Mouse (Mus musculus) liver, embryonic 11.5 days (tissue): Measurements from ENCODE around the gene Rab3il1. TPM values are rescaled to one million over a fixed set of nuclear protein-coding genes. Genes with fewer than 3 reads are reported as not detected.

Experiments used
- ATAC-seq: fragments of 200-750 bp; cut with Nextera tagmentation; replicated peaks from 2 replicates; pipeline ENCODE4 v1.8.0; 2017; ENCODE audit warnings: moderate number of reproducible peaks, mild to moderate bottlenecking, moderate TSS enrichment, moderate library complexity; ENCODE audit not compliant: low FRiP score
- DNase-seq: peaks from one replicate; pipeline ENCODE4 v3.0.0-alpha.2; 2017; ENCODE audit warnings: low spot score
- H3K27ac ChIP-seq: fragments of 300-500 bp; sonication (generic); 2 replicates; pipeline ENCODE4 v1.5.1; 2014; ENCODE audit warnings: mild to moderate bottlenecking, low read depth, low read length, control low read depth
- H3K27me3 ChIP-seq: fragments of 300-500 bp; sonication (generic); replicated peaks from 2 replicates; pipeline ENCODE4 v1.6.1; 2014; ENCODE audit warnings: low read length, mixed read lengths; ENCODE audit not compliant: control insufficient read depth, insufficient read depth
- H3K36me3 ChIP-seq: fragments of 300-500 bp; sonication (generic); 2 replicates; pipeline ENCODE4 v1.6.1; 2014; ENCODE audit warnings: mild to moderate bottlenecking, low read length, moderate library complexity, mixed read lengths; ENCODE audit not compliant: control insufficient read depth, insufficient read depth
- H3K4me1 ChIP-seq: fragments of 300-500 bp; sonication (generic); replicated peaks from 2 replicates; pipeline ENCODE4 v1.6.1; 2014; ENCODE audit warnings: low read length, mixed read lengths; ENCODE audit not compliant: control insufficient read depth, insufficient read depth
- H3K4me2 ChIP-seq: fragments of 300-500 bp; sonication (generic); 2 replicates; pipeline ENCODE4 v1.6.1; 2014; ENCODE audit warnings: mild to moderate bottlenecking, control low read depth, moderate library complexity
- H3K4me3 ChIP-seq: fragments of 300-500 bp; sonication (generic); 2 replicates; pipeline ENCODE4 v1.5.1; 2014; ENCODE audit warnings: low read depth, low read length, control low read depth
- H3K9ac ChIP-seq: fragments of 300-500 bp; sonication (generic); 2 replicates; pipeline ENCODE4 v1.6.1; 2014; ENCODE audit warnings: low read depth, low read length, control low read depth
- H3K9me3 ChIP-seq: fragments of 300-500 bp; sonication (generic); 2 replicates; pipeline ENCODE4 v1.6.1; 2016; ENCODE audit warnings: low read length, inconsistent platforms, mixed read lengths; ENCODE audit not compliant: control insufficient read depth
- WGBS: fragments of 180-500 bp; shearing (Covaris S2); extraction: QIAGEN DNeasy Blood & Tissue Kit; methylation state at CpG from one replicate; pipeline ENCODE4 v1.1.7; 2014; 5-methylcytosine and 5-hydroxymethylcytosine counted together
- polyA plus RNA-seq: library from polyadenylated mRNA; unstranded; fragments of >200 nt; fragmentation: Nextera tagmentation; extraction: Ambion mirVana; gene quantifications from 2 replicates; pipeline ENCODE4 v1.2.1, GENCODE M21; 2014

The Rab3il1 gene
- polyA plus RNA-seq, 1 experiment from 2014 or later: 137 TPM

DNA sequence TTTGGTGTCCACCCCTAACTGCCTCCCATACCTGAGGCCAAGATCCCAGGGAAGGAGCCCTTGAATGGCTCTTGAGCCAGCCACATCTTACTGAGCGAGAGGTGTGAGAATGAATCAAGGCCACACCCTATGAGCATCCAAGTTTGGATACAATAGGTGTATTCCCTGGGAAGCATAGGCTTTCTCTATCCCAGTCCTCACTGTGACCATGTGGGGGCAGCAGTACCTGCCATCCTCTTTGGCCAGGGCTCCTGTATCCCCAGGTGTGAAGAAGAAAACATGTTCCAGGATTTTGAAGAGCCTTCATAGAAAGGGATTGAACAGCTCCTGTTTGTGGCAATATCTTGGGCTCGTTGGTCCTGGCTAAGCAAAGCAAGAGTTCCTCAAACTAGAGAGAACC, 38.1 kb downstream of the Rab3il1 start:
- WGBS: 66% methylated on average over 2 of the region's 2 CpGs
- no peak overlapping the region for H3K4me2 ChIP-seq

DNA sequence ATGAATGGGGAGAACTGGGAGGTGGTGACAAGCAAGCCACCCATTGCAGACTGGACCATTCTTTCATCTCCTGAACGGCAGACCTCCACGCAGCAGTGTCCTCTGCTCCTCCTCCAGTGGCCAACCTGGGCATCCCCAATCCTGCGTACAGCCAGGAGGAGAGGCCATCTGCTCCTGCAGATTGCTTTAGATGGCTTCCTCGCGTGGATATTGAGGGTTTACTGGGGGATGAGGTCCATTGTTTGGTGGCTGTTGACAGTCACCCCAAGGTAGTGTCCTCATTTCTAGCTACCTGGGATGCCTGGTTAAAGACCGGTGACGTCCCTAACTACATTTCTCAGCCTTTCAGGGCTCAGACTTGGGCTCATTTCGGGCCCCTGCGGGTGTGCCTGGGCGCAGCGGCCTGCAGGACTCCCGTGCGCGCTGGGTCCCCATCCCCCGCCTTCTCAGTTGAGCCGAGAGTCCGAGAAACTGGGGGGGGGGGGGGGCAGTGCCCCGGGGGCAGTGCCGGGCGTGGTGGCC, 39.5 kb downstream of the Rab3il1 start:
- Histone ChIP-seq H3K27me3 (no peaks in the 10 kb centered on the region; the same call in 1 of the 2 replicates), H3K9me3 (no peaks in the 10 kb centered on the region), H3K27ac (no peak overlapping the region), H3K9ac (peak overlapping the region; percentile 67), H3K4me2 (peak overlapping the region; percentile 99), H3K4me3 (peak overlapping the region; percentile 66), H3K36me3 (no peaks in the 10 kb centered on the region), H3K4me1 (peaks cover 24% of the 10 kb centered on the region)
- ATAC-seq (no peak), DNase-seq (no peak)
- 9% methylated on average over 18 of the region's 20 CpGs for WGBS

More for the DNA sequence above, 38.1 kb downstream of the Rab3il1 start:
- no peak overlapping the region for H3K4me3 ChIP-seq
- no peaks in the 10 kb centered on the region for H3K9me3 ChIP-seq
- peaks cover 19% of the 10 kb centered on the region for H3K4me1 ChIP-seq
- H3K36me3 ChIP-seq: no peaks in the 10 kb centered on the region; the same call in 1 of the 2 replicates
- no peak overlapping the region for H3K9ac ChIP-seq
- H3K27ac ChIP-seq: no peak overlapping the region
- no peaks in the 10 kb centered on the region; the same call in 1 of the 2 replicates for H3K27me3 ChIP-seq
- ATAC-seq: no peak
- DNase-seq: no peak

DNA sequence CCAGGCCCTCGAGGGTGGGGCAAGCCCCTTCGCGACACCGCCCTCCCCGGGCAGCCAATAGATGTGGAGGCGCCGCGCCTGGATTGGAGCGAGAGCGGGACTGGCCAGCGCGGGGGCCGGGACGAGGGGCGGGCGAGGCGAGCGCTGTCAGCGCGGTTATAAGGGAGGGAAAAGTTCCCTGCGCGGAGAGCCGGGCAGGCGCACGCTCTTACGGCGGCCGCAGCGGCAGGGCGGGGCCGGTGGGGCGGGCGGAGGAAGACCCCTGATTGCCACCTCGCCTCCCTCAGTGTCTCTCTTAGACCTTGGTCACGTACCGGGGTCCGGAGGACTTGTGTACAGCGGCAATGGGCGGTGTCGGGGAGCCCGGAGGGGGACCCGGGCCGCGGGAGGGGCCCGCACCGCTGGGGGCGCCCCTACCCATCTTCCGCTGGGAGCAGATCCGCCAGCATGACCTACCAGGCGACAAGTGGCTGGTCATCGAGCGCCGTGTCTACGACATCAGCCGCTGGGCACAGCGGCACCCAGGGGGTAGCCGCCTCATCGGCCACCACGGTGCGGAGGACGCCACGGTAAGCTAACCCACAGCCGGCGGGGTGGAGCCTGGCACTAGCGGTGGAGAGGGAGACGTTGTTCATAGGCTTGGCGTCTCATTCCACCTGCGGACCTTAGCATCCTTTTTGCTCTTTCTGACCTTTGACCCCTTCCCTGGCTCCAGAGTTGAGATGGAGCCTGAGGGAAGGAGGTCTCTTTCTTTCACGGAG, 40.1 kb downstream of the Rab3il1 start, which contains the start of gene Fads3:
Fads3 (plus strand) TSS at position 182 of the 761 bp plus-strand sequence.
- under 1% methylated on average over 68 of the region's 69 CpGs for WGBS
- no peaks in the 10 kb centered on the region; the same call in 1 of the 2 replicates for H3K27me3 ChIP-seq
- H3K9me3 ChIP-seq: no peaks in the 10 kb centered on the region
- 0 out of 2 replicates have a peak within 1 kb of the TSS, but pooled peaks have one; percentile 22 for H3K27ac ChIP-seq
- peaks cover 30% of the 10 kb centered on the region for H3K4me1 ChIP-seq
- H3K36me3 ChIP-seq: no peaks in the 10 kb centered on the region
- H3K9ac ChIP-seq: peak within 1 kb of the TSS; percentile 67
- peak within 1 kb of the TSS; percentile 99 for H3K4me2 ChIP-seq
- ATAC-seq (peak; percentile 84), DNase-seq (peak; percentile 80)
- peak within 1 kb of the TSS; percentile 66 for H3K4me3 ChIP-seq

DNA sequence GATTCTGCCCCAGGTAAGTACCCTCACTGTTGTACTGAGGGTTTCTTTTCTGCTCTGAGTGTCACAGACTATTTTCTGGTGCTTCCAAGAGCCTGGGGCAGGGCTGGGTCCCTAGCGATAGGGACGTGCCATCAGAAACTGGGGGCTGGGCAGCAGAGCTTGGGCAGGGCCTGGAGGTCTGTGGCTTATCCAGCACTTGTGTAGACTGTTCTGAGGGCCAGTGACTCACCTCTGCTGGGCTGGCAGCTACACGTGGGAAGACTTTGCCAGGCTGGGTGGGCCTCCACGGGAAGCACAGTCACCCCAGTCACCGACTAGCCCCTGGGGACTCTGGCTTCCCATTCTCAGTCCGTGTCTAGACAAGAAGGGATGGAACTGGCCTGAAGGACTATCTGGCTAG, 40.8 kb downstream of the Rab3il1 start:
- Histone ChIP-seq H3K4me1 (peaks cover 35% of the 10 kb centered on the region), H3K36me3 (no peaks in the 10 kb centered on the region), H3K27me3 (no peaks in the 10 kb centered on the region; the same call in 1 of the 2 replicates), H3K4me2 (peak overlapping the region; percentile 99), H3K9me3 (no peaks in the 10 kb centered on the region), H3K27ac (no peak overlapping the region), H3K9ac (peak overlapping the region; percentile 67), H3K4me3 (peak overlapping the region; percentile 66)
- WGBS: 53% methylated on average over 6 of the region's 6 CpGs
- DNase-seq: no peak
- 0 out of 2 replicates have a peak, but pooled peaks have one; percentile 8 for ATAC-seq

DNA sequence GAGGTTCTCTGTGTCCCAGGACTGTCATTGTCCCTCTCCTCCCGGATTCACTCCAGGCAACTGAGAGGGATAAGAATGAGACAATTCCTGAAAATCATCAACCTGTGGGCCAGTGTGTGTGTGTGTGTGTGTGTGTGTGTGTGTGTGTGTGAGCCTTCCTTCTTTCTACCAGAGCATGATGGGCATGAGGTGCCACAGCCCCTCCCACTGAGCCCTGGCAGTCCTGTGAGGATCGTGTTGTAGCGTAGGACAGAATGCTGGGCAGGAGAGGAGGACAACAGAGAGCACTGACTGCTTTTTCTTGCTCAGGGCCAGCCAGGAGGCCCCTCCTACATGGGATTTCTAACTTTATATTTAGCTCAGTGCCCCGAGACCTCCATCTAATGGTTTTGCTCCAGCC, 41.3 kb downstream of the Rab3il1 start:
- Histone ChIP-seq H3K27ac (no peak overlapping the region), H3K27me3 (no peaks in the 10 kb centered on the region; the same call in 1 of the 2 replicates), H3K9ac (0 out of 2 replicates have a peak overlapping the region, but pooled peaks have one; percentile 5), H3K4me2 (peak overlapping the region; percentile 99), H3K4me3 (peak overlapping the region; percentile 66; the same call in 1 of the 2 replicates), H3K4me1 (peaks cover 35% of the 10 kb centered on the region), H3K36me3 (no peaks in the 10 kb centered on the region), H3K9me3 (no peaks in the 10 kb centered on the region)
- no peak for ATAC-seq
- DNase-seq: no peak
- 90% methylated on average over 4 of the region's 4 CpGs for WGBS

DNA sequence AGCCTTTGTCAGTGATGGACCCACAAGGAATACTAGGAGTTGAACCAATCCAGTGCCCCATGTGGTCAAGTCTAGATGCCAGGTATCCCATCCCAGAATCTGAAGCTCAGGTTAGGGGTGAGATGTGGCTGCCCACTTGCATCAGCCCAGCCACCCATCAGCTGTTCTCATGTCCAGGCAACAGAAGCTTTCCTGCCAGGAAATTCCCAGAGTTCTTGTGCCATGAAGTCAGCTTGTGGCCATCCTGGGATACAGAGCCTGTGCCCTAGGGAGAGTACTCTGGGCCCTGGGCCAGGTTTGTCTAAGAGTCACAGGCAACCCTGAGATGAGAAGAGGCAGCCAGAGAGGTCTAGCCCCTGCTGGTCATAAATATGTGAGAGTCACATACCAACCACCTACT, 42.2 kb downstream of the Rab3il1 start:
- no peak for DNase-seq
- no peak overlapping the region for H3K27ac ChIP-seq
- H3K4me2 ChIP-seq: no peak overlapping the region
- H3K36me3 ChIP-seq: no peaks in the 10 kb centered on the region
- no peak for ATAC-seq
- H3K27me3 ChIP-seq: no peaks in the 10 kb centered on the region; the same call in 1 of the 2 replicates
- peaks cover 35% of the 10 kb centered on the region for H3K4me1 ChIP-seq
- H3K9ac ChIP-seq: no peak overlapping the region
- no peaks in the 10 kb centered on the region for H3K9me3 ChIP-seq
- no peak overlapping the region for H3K4me3 ChIP-seq

DNA sequence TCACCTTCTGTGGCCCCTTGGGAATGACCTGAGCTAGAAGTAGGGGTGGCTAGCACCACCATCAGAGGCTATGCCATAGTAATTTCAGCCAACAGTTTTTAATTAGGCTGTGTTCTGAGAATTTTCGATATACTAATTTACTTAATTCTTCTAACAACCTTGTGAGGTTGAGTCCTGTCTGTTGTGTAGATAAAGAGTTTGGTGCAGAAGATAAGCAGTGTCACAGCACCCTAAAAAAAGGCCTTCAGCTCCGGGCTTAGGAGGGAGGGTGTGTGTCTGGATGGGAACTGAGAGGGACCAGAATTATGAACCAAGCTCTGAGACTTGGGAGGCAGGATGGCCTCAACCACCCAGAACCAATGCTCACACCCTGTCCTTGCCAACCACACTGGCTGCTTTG, 44.2 kb downstream of the Rab3il1 start:
- 50% methylated on average over 2 of the region's 2 CpGs for WGBS
- Histone ChIP-seq H3K4me2 (no peak overlapping the region), H3K9me3 (no peaks in the 10 kb centered on the region), H3K9ac (no peak overlapping the region), H3K4me1 (peaks cover 35% of the 10 kb centered on the region), H3K27ac (no peak overlapping the region), H3K36me3 (no peaks in the 10 kb centered on the region), H3K4me3 (no peak overlapping the region), H3K27me3 (no peaks in the 10 kb centered on the region; the same call in 1 of the 2 replicates)
- ATAC-seq (no peak), DNase-seq (no peak)

DNA sequence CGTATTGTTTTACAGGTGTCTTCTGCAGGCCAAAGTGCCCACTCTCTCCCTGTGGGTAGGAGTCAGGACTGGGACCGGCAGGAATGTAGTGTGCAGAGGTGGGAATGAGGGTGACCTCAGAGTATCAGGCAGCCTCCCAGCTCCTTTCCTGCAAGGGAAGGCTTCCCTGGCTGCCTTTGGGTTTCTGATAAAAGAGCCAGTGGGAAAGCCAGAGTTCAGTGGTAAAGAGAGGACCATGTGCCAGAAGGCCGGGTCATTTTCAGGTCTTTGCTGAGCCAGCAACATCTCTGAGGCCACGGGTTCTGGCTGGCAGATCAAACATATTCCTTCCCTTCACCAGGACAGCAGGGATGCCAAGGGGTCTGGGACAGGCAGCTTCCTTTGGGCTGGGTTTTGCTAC, 44.9 kb downstream of the Rab3il1 start:
- no peak overlapping the region for H3K4me3 ChIP-seq
- no peak overlapping the region for H3K9ac ChIP-seq
- no peaks in the 10 kb centered on the region; the same call in 1 of the 2 replicates for H3K27me3 ChIP-seq
- ATAC-seq (no peak), DNase-seq (no peak)
- H3K4me2 ChIP-seq: no peak overlapping the region
- WGBS: 66% methylated on average over 4 of the region's 4 CpGs
- no peaks in the 10 kb centered on the region for H3K9me3 ChIP-seq
- no peak overlapping the region for H3K27ac ChIP-seq
- H3K36me3 ChIP-seq: no peaks in the 10 kb centered on the region
- peaks cover 30% of the 10 kb centered on the region for H3K4me1 ChIP-seq
